Mouse (Mus musculus) intestine, embryonic 16.5 days (tissue): ENCODE measurements at regions not wholly inside any gene's neighbourhood (a gene's known extent, or its start where the extent isn't known, plus 50 kb on each side); places are given as distances from the start of the nearest gene placed in this dataset.

ENCODE experiments used
- ATAC-seq: fragments of 200-750 bp; cut with Nextera tagmentation; 2 replicates; pipeline ENCODE4 v1.8.0; 2017; ENCODE audit warnings: moderate TSS enrichment, moderate library complexity
- H3K27ac ChIP-seq: fragments of 300-500 bp; sonication (generic); 2 replicates; pipeline ENCODE4 v1.5.1; 2014; ENCODE audit warnings: mild to moderate bottlenecking, low read length
- H3K27me3 ChIP-seq: fragments of 300-500 bp; sonication (generic); replicated peaks from 2 replicates; pipeline ENCODE4 v1.6.1; 2014; ENCODE audit warnings: low read length, control low read depth, mixed read lengths; ENCODE audit not compliant: control insufficient read depth, insufficient read depth
- H3K36me3 ChIP-seq: fragments of 300-500 bp; sonication (generic); 2 replicates; pipeline ENCODE4 v1.6.1; 2014; ENCODE audit warnings: low read length, control low read depth; ENCODE audit not compliant: control insufficient read depth, insufficient read depth
- H3K4me1 ChIP-seq: fragments of 300-500 bp; sonication (generic); 2 replicates; pipeline ENCODE4 v1.6.1; 2014; ENCODE audit warnings: low read length, control low read depth, mixed read lengths; ENCODE audit not compliant: control insufficient read depth, insufficient read depth
- H3K4me2 ChIP-seq: fragments of 300-500 bp; sonication (generic); 2 replicates; pipeline ENCODE4 v1.6.1; 2014; ENCODE audit warnings: low read depth, low read length, control low read depth
- H3K4me3 ChIP-seq: fragments of 300-500 bp; sonication (generic); 2 replicates; pipeline ENCODE4 v1.5.1; 2014; ENCODE audit warnings: mild to moderate bottlenecking, low read length
- H3K9ac ChIP-seq: fragments of 300-500 bp; sonication (generic); 2 replicates; pipeline ENCODE4 v1.6.1; 2014; ENCODE audit warnings: low read depth, low read length
- H3K9me3 ChIP-seq: fragments of 300-500 bp; sonication (generic); 2 replicates; pipeline ENCODE4 v1.6.1; 2016; ENCODE audit warnings: low read length, control low read depth; ENCODE audit not compliant: control insufficient read depth
- WGBS: fragments of 180-500 bp; shearing (Covaris S2); extraction: QIAGEN DNeasy Blood & Tissue Kit; methylation state at CpG from one replicate; pipeline ENCODE4 v1.1.7; 2014; 5-methylcytosine and 5-hydroxymethylcytosine counted together

DNA sequence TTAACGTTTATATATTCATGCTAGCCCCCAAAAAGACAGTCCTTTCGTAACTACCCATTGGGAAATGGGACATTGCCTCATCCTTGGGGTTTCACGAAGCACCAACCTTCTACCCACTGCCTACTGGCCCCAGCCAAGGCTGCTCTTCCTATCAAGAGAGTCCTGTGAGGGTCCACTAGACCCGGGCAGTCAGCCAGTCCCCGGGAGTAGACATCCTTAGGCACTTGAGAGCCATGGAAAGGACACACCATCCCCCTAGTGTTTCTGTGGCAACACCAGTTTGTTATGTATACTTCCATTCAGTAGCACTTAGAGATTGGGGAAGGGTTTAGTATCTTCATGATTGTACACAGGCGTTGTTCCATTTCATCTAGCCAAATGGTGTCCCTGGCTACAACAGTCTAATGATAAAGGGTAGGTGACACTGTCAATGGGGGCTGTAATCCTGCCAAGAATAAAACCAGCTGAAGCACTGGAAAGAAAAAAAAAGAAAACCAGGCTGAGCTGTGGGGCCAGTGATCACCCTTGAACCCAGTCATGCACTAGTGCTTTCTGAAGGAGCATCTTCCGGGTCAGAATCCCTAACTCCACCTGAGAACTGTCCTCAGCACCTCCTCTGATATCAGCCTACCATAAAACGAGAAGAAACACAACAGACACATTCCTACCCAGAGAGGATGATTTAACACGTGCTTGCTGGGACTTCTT is 108.2 kb downstream of the Tomm20 start:
- no peak for ATAC-seq

DNA sequence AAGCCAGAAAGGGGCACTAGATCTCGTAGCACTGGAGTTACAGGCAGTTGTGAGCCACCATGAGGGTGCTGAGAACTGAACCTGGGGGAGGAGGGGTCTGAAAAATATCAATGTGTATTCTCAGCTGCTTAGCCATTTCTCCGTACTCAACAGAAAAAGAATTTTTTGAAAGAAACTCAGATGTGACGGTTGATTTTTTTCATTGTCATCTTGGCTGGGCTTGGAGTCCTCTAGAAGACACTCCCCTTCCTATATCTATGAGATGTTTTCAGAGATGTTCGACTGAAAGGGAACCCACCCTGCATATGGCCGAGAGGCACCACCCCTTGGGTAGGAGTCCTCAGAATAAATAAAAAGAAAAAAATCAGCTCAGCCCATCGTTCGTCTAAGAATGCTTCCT is 110.1 kb downstream of the Tomm20 start:
- no peaks in the 10 kb centered on the region for H3K36me3 ChIP-seq
- no peaks in the 10 kb centered on the region for H3K9me3 ChIP-seq
- no peaks in the 10 kb centered on the region for H3K27me3 ChIP-seq
- 63% methylated on average over 7 of the region's 7 CpGs for WGBS
- no peak overlapping the region for H3K4me3 ChIP-seq
- H3K27ac ChIP-seq, result 0 out of 2 replicates have a peak overlapping the region, but pooled peaks have one; percentile 7
- H3K4me1 ChIP-seq, result peaks cover 60% of the 10 kb centered on the region
- no peak for ATAC-seq
- H3K4me2 ChIP-seq, result no peak overlapping the region
- H3K9ac ChIP-seq, result no peak overlapping the region

More for the DNA sequence above, 108.2 kb downstream of the Tomm20 start:
- Histone ChIP-seq H3K4me1 (peaks cover 45% of the 10 kb centered on the region), H3K27me3 (no peaks in the 10 kb centered on the region), H3K36me3 (no peaks in the 10 kb centered on the region), H3K4me3 (no peak overlapping the region), H3K27ac (peak overlapping the region; percentile 46), H3K4me2 (no peak overlapping the region), H3K9me3 (no peaks in the 10 kb centered on the region), H3K9ac (no peak overlapping the region)
- WGBS, result 66% methylated on average over 9 of the region's 9 CpGs

- Histone ChIP-seq H3K9ac (peak overlapping the region; percentile 51), H3K27me3 (no peaks in the 10 kb centered on the region), H3K4me3 (no peak overlapping the region), H3K4me1 (peaks cover 54% of the 10 kb centered on the region), H3K4me2 (peak overlapping the region; percentile 2), H3K27ac (peak overlapping the region; percentile 90), H3K36me3 (no peaks in the 10 kb centered on the region), H3K9me3 (no peaks in the 10 kb centered on the region)
- peak; percentile 5; the same call in 1 of the 2 replicates for ATAC-seq
- WGBS, result 18% methylated on average over 19 of the region's 19 CpGs
Measured at GRCm38 (mm10) chr8:126833471-126834453, 111.9 kb downstream of the Tomm20 start.

DNA sequence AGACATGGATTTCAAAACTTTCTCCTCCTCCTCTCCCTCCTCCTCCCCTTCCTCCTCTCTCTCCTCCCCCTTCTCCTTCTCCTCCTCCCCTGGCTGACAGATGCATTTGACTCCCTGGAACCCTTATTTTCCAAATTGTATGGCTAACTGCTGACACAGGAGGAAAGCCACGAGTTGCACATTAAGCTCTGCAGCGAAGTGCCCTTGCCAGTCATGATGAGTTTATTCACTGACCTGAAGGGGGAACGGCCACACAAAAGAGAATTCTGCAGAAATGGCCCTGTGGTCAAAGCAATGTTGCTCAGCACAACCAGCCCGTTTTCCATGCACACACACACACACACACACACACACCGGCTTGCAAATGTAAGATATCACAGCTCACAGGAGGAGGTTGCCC is 112.6 kb downstream of the Tomm20 start:
- H3K4me2 ChIP-seq, result peak overlapping the region; percentile 2; the same call in 1 of the 2 replicates

DNA sequence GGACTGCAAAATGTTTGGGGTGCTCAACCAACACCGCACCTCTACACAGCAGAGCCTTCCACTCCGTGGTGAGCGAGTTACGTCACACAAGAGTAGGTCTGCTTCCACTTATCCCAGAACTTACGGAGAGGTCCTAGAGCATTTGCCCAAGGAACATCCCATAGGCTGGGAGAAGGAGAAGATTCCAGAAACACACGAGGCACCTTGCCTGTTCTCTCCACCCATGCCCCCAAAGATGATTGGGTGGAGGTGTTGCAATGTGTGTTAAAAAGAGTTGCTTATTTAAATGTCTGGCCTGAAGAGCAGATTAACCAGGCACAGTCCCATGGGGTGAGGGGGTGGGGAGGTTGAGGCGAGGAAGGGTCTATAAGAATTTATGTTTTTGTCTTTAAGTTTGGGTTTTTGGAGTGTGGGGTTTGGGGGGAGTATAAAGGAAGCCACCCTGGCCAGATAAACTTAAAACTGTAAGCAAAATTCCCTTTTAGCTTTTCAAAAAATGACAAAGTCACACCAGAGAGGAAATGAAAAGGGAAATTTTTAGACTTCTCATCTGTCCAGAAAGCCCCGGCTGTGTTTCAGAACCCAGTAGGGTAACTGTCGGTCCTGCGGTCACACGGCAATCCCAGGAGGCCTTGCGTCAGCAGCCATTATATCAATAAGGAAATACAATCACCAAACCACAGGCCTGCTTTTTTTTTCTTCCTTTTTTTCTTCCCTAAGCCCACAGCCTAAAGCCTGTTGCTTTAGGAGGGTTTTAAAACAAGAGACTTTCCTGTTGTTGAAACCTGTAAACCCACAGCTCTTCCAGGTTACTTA is 113.3 kb downstream of the Tomm20 start:
- 65% methylated on average over 12 of the region's 12 CpGs for WGBS
- Histone ChIP-seq H3K9ac (no peak overlapping the region), H3K9me3 (no peaks in the 10 kb centered on the region), H3K27me3 (no peaks in the 10 kb centered on the region), H3K4me3 (no peak overlapping the region), H3K4me1 (peaks cover 57% of the 10 kb centered on the region), H3K4me2 (no peak overlapping the region), H3K27ac (peak overlapping the region; percentile 90), H3K36me3 (no peaks in the 10 kb centered on the region)
- ATAC-seq, result no peak

More for the DNA sequence above, 112.6 kb downstream of the Tomm20 start:
- WGBS, result 16% methylated on average over 5 of the region's 5 CpGs
- Histone ChIP-seq H3K36me3 (no peaks in the 10 kb centered on the region), H3K27me3 (no peaks in the 10 kb centered on the region), H3K27ac (peak overlapping the region; percentile 90), H3K4me3 (no peak overlapping the region), H3K4me1 (peaks cover 57% of the 10 kb centered on the region), H3K9me3 (no peaks in the 10 kb centered on the region), H3K9ac (0 out of 2 replicates have a peak overlapping the region, but pooled peaks have one; percentile 51)
- no peak for ATAC-seq

DNA sequence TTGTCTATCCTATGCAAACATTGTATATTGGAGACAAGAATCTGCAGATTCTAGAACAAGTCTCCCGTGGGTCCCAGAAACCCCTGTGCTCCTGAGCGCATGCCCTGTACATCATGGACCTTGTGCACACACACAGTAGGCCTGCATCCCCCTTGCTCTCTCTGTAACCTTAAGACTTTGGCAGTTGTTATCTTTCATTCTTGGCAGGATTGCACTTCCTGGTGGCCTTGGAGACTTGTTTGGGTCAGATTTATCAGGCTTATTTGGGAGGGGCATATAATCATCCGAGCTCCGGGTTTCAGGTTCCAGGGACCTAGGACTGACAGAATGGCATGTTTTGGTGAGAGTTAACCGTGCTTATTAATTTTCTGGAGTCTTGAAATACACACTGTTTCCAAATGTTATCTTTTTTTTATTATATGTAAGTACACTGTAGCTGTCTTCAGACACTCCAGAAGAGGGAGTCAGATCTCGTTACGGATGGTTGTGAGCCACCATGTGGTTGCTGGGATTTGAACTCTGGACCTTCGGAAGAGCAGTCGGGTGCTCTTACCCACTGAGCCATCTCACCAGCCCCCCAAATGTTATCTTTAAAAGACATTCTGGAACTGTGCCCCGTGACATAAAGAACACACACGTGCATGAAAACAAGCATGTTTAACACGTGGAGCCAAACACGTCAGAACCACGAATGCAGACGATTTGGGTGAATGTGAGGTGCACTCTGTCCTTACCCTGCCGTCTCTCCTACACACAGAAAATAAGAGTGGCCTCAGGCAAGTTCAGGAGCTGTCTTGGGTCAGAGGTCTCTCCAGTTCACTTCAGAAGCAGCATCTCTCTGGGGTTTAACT is 114.1 kb downstream of the Tomm20 start:
- Histone ChIP-seq H3K4me3 (no peak overlapping the region), H3K4me2 (no peak overlapping the region), H3K9me3 (no peaks in the 10 kb centered on the region), H3K36me3 (no peaks in the 10 kb centered on the region), H3K27me3 (no peaks in the 10 kb centered on the region), H3K4me1 (peaks cover 63% of the 10 kb centered on the region), H3K9ac (no peak overlapping the region; the same call in 1 of the 2 replicates), H3K27ac (peak overlapping the region; percentile 90)
- no peak for ATAC-seq
- WGBS, result 76% methylated on average over 16 of the region's 16 CpGs

GRCm38 (mm10) chr8:126830242-126830530 is 115.5 kb downstream of the Tomm20 start:
- no peaks in the 10 kb centered on the region for H3K36me3 ChIP-seq
- H3K9me3 ChIP-seq, result no peaks in the 10 kb centered on the region
- no peaks in the 10 kb centered on the region for H3K27me3 ChIP-seq
- ATAC-seq, result no peak
- no peak overlapping the region for H3K4me2 ChIP-seq
- peak overlapping the region; percentile 90 for H3K27ac ChIP-seq
- H3K9ac ChIP-seq, result peak overlapping the region; percentile 17; the same call in 1 of the 2 replicates
- H3K4me3 ChIP-seq, result no peak overlapping the region
- WGBS, result 66% methylated on average over 5 of the region's 5 CpGs
- peaks cover 74% of the 10 kb centered on the region for H3K4me1 ChIP-seq

GRCm38 (mm10) chr8:126829376-126830241 is 116.0 kb downstream of the Tomm20 start:
- no peaks in the 10 kb centered on the region for H3K27me3 ChIP-seq
- ATAC-seq, result peak; percentile 67
- no peak overlapping the region for H3K4me2 ChIP-seq
- peak overlapping the region; percentile 17; the same call in 1 of the 2 replicates for H3K9ac ChIP-seq
- H3K9me3 ChIP-seq, result no peaks in the 10 kb centered on the region
- peak overlapping the region; percentile 3; the same call in 1 of the 2 replicates for H3K4me3 ChIP-seq
- peak overlapping the region; percentile 90 for H3K27ac ChIP-seq
- 53% methylated on average over 17 of the region's 17 CpGs for WGBS
- no peaks in the 10 kb centered on the region for H3K36me3 ChIP-seq
- H3K4me1 ChIP-seq, result peaks cover 77% of the 10 kb centered on the region
